29 mouse cellular contexts compared by ENCODE assay signal in genomic region chr7:55890731-55891130, GRCm38 (mm10). TPM values are rescaled to one million over a fixed set of nuclear protein-coding genes. Genes with fewer than 3 reads are reported as not detected.
A peak's percentile ranks its signal among the peaks of the same experiment; 100 is the strongest.
DNase-seq lines count a peak whose midpoint lies in the region; ATAC-seq and TF ChIP-seq lines count a peak whose summit lies in the region.
"Had no signal": no experiment of that assay in that cellular context is flagged by ENCODE, and none has a peak within 500 bp of the region (broad histone marks: within the 10 kb centered on the region; RNA-seq: fewer than 3 reads in every experiment).

No protein-coding gene starts in this region.

- 0 out of 2 replicates have a peak, but pooled peaks have one; percentile 20 for ATAC-seq in midbrain, embryonic 13.5 days
- ATAC-seq in midbrain, embryonic 14.5 days (ENCODE audit: low FRiP score, low TSS enrichment): no peak
- ATAC-seq: forebrain, postnatal 0 days; hindbrain, postnatal 0 days; intestine, embryonic 15.5 days had no signal

- no peak overlapping the region for H3K9ac ChIP-seq in midbrain, embryonic 13.5 days (replicated peaks)
- H3K9ac ChIP-seq in midbrain, embryonic 14.5 days (replicated peaks; ENCODE audit: low read length): no peak overlapping the region
- H3K9ac ChIP-seq: embryonic facial prominence, embryonic 15.5 days; forebrain, embryonic 12.5 days; forebrain, postnatal 0 days; intestine, embryonic 15.5 days; limb, embryonic 12.5 days; liver, embryonic 15.5 days; lung, embryonic 14.5 days; neural tube, embryonic 13.5 days had no signal

- H3K4me2 ChIP-seq in midbrain, embryonic 13.5 days (replicated peaks): no peak overlapping the region
- no peak overlapping the region for H3K4me2 ChIP-seq in midbrain, embryonic 14.5 days (ENCODE audit: low read length)
- H3K4me2 ChIP-seq: embryonic facial prominence, embryonic 15.5 days; forebrain, embryonic 12.5 days; intestine, embryonic 15.5 days; limb, embryonic 12.5 days; liver, embryonic 15.5 days; lung, embryonic 14.5 days; neural tube, embryonic 13.5 days had no signal

- peaks cover 48% of the 10 kb centered on the region for H3K36me3 ChIP-seq in midbrain, embryonic 13.5 days
- peaks cover 61% of the 10 kb centered on the region for H3K36me3 ChIP-seq in midbrain, embryonic 14.5 days (ENCODE audit: control insufficient read depth, insufficient read depth, low read length)

- TF ChIP-seq POLR2A in cortical plate, adult 2 months (IDR thresholded peaks at IDR 0.05; ENCODE audit: extremely low read depth, insufficient read depth, low read length): no peak

- peak in 1 of 2 experiments; percentile 55 for DNase-seq in layer of hippocampus, adult 2 months (ENCODE audit: low spot score in 2 of 2)
- DNase-seq in layer of hippocampus, adult 9-10 months (ENCODE audit: low spot score): no peak
- no peak for DNase-seq in midbrain, embryonic 14.5 days
- DNase-seq in telencephalon, adult 2 months (ENCODE audit: low read depth, low spot score): peak; percentile 42
- DNase-seq: adrenal gland, postnatal 25 days; B cell, adult 2 months; cerebellum, adult 2 months; cerebellum, postnatal 14 days; forebrain, postnatal 0 days; gastrocnemius, postnatal 14 days; heart, postnatal 14 days; kidney, adult 2 months; kidney, postnatal 36 days; lung, embryonic 14.5 days; lung, postnatal 14 days; thymus, postnatal 4 days had no signal

- no peak for TF ChIP-seq CTCF in layer of hippocampus, adult 2 months (conservative IDR thresholded peaks at IDR 0.05)
- no peak for TF ChIP-seq CTCF in cortical plate, adult 2 months (IDR thresholded peaks at IDR 0.05; ENCODE audit: extremely low read depth, insufficient read depth, low read length)

- H3K9me3 ChIP-seq in midbrain, embryonic 13.5 days: no peaks in the 10 kb centered on the region
- no peaks in the 10 kb centered on the region for H3K9me3 ChIP-seq in midbrain, embryonic 14.5 days (ENCODE audit: control insufficient read depth, low read length)
- H3K9me3 ChIP-seq: embryonic facial prominence, embryonic 10.5 days; embryonic facial prominence, embryonic 15.5 days; forebrain, embryonic 12.5 days; hindbrain, embryonic 10.5 days; intestine, embryonic 15.5 days; limb, embryonic 12.5 days; liver, embryonic 15.5 days; midbrain, embryonic 10.5 days; neural tube, embryonic 13.5 days had no signal

- H3K4me1 ChIP-seq in midbrain, embryonic 13.5 days (replicated peaks): no peaks in the 10 kb centered on the region
- no peaks in the 10 kb centered on the region for H3K4me1 ChIP-seq in midbrain, embryonic 14.5 days (ENCODE audit: control insufficient read depth, insufficient read depth, low read length)
- H3K4me1 ChIP-seq in cortical plate, adult 2 months (ENCODE audit: control insufficient read depth, insufficient read depth, low read length): peaks cover 5% of the 10 kb centered on the region; the same call in 1 of the 2 replicates
- H3K4me1 ChIP-seq: embryonic facial prominence, embryonic 10.5 days; embryonic facial prominence, embryonic 15.5 days; forebrain, embryonic 12.5 days; hindbrain, embryonic 10.5 days; intestine, embryonic 15.5 days; liver, embryonic 15.5 days; midbrain, embryonic 10.5 days; neural tube, embryonic 13.5 days had no signal

- H3K27me3 ChIP-seq in midbrain, embryonic 13.5 days: no peaks in the 10 kb centered on the region
- H3K27me3 ChIP-seq in midbrain, embryonic 14.5 days (ENCODE audit: control insufficient read depth, insufficient read depth, low read length): no peaks in the 10 kb centered on the region
- H3K27me3 ChIP-seq: embryonic facial prominence, embryonic 15.5 days; forebrain, embryonic 12.5 days; intestine, embryonic 15.5 days; limb, embryonic 12.5 days; liver, embryonic 15.5 days; neural tube, embryonic 13.5 days had no signal

- peak overlapping the region; percentile 87 for H3K27ac ChIP-seq in layer of hippocampus, adult 2 months
- H3K27ac ChIP-seq in midbrain, embryonic 13.5 days: no peak overlapping the region
- no peak overlapping the region for H3K27ac ChIP-seq in midbrain, embryonic 14.5 days (replicated peaks; ENCODE audit: low read depth, low read length)
- peak overlapping the region; percentile 51; the same call in 1 of the 2 replicates for H3K27ac ChIP-seq in cortical plate, adult 2 months (ENCODE audit: insufficient read depth, low read length)
- H3K27ac ChIP-seq: embryonic facial prominence, embryonic 10.5 days; embryonic facial prominence, embryonic 15.5 days; forebrain, embryonic 12.5 days; hindbrain, embryonic 10.5 days; hindbrain, postnatal 0 days; intestine, embryonic 15.5 days; limb, embryonic 12.5 days; liver, embryonic 15.5 days; midbrain, embryonic 10.5 days; neural tube, embryonic 13.5 days had no signal

- no peak overlapping the region for H3K4me3 ChIP-seq in layer of hippocampus, adult 2 months
- H3K4me3 ChIP-seq in midbrain, embryonic 13.5 days (replicated peaks): no peak overlapping the region
- H3K4me3 ChIP-seq in midbrain, embryonic 14.5 days (replicated peaks; ENCODE audit: low read depth, low read length): no peak overlapping the region
- no peak overlapping the region for H3K4me3 ChIP-seq in cortical plate, adult 2 months (ENCODE audit: insufficient read depth, low read length)
- H3K4me3 ChIP-seq: embryonic facial prominence, embryonic 10.5 days; embryonic facial prominence, embryonic 15.5 days; forebrain, embryonic 12.5 days; hindbrain, embryonic 10.5 days; intestine, embryonic 15.5 days; limb, embryonic 12.5 days; liver, embryonic 15.5 days; midbrain, embryonic 10.5 days; myocyte; neural tube, embryonic 13.5 days had no signal

RNA-seq across cellular contexts. Expression of gene Cyfip1, which starts 49.2 kb away (rescaled TPM):
- total RNA-seq in layer of hippocampus, adult 2 months (2021): 100 to 1,000 TPM; 117 to 130 TPM
- polyA plus RNA-seq in midbrain, embryonic 13.5 days (2015; fragmentation: Nextera tagmentation; extraction: Ambion mirVana): 52.8 and 56.3 TPM in 2 replicates
- 29.7 and 55.1 TPM in 2 replicates for polyA plus RNA-seq in midbrain, embryonic 14.5 days (2014; fragmentation: Nextera tagmentation; extraction: Ambion mirVana)
- polyA plus RNA-seq in cortical plate, adult 2 months (2012; rRNA removed): 50.4 and 57.2 TPM in 2 replicates

Comparison
In these comparisons a context has a peak if more than half of its experiments do, and no peak if none do; other contexts are left out.
1. H3K27ac ChIP-seq: peak in layer of hippocampus, adult 2 months (single experiment) and cortical plate, adult 2 months (single experiment); none in midbrain, embryonic 13.5 days (single experiment) and midbrain, embryonic 14.5 days (single experiment).